Mouse (Mus musculus) hematopoietic stem cell, adult 5-6 weeks (primary cell): ENCODE measurements around the gene Gm37240. TPM values are rescaled to one million over a fixed set of nuclear protein-coding genes. Genes with fewer than 3 reads are reported as not detected.

ENCODE experiments used
- ATAC-seq, 2 experiments: fragments of 125-278 bp in 1 of 2; replicated peaks in 1 of 2; 2 replicates each; pipeline ENCODE4 v1.8.0; 2016 to 2017; ENCODE audit warnings: inconsistent platforms in 2 of 2, mild to moderate bottlenecking in 2 of 2, moderate number of reproducible peaks in 2 of 2, low read depth in 1 of 2, moderate TSS enrichment in 1 of 2; ENCODE audit not compliant: low FRiP score in 2 of 2, poor library complexity in 2 of 2, severe bottlenecking in 2 of 2, insufficient read depth in 1 of 2, low TSS enrichment in 1 of 2
- total RNA-seq: library from RNA; stranded (forward); fragments of 172-1452, 232-1000 nt; gene quantifications from 2 replicates; pipeline ENCODE4 v1.2.3, GENCODE M21; 2017

The Gm37240 gene
- total RNA-seq, 1 experiment from 2014 or later, result not detected

DNA sequence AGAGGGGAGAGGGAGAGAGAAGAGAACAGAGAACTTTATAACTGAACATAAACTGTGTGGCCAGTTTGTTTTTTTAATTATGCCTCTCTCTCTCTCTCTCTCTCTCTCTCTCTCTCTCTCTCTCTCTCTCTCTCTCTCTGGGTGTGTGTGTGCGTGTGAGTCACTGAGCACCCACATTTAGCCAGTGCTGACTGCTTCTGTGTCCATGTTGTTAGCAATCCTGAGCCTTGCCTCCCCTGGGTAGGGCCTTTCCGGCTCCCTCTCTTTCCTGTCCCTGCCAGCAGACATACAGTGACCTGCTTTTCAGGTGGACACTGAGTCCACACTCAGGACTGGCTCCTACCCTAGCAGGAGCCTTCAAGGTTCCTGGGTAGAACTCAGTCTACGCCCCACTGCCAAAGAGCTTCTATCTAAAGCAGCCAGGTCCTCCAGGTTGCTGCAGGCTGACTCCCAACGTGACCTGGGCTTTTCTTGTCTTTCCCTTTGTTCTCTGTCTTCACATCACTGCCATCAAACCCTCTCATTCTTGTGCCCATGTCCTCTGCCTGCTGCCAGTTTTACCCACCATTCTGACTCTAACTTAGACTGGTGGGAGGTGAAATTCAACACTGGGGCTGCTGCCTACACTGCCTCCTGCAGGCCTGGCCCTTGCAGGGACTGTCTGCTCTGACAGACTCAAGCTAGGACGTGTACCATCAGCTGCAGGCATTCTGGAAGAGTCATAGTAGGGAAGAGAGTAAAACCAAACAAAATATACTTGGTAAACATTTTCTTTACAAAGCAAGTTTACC, 153.2 kb downstream of the Gm37240 start:
- ATAC-seq, result no peak

DNA sequence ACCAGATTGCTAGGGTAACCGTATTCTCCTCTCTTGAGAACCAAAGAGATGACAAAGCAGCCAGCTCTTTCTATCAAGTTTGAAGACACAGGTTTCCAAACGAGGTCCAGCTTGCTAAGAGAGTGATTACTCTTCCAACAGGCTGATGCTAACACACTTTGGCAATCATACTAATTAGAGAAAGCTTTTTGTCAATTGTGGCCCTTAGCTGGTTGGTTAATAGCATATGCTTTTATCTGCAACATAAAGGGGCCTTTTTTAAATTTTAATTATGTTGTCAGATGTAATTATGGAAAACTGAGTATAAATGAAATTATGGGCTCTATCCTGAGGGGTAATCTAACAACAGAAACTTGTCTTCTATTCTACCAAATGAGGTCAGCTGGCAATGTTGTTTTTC, 160.1 kb downstream of the Gm37240 start:
- no peak for ATAC-seq

DNA sequence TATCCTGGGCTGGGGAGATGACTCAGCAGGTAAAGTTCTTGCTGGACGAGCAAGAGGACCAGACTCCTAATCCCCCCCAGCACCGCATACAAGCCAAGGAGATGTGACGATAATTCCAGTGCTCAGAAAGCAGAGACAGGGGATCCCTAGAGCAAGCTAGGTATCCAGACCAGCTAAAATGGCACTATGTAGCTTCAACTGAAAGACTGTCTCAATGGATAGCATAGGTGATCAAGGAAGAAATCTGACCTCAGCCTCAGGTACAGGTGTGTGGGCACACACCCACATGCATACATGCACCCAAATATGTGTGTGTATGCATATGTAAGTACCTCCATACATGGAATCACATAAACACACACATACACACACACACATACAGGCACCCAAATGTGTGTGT, 161.3 kb downstream of the Gm37240 start:
- ATAC-seq, result no peak

DNA sequence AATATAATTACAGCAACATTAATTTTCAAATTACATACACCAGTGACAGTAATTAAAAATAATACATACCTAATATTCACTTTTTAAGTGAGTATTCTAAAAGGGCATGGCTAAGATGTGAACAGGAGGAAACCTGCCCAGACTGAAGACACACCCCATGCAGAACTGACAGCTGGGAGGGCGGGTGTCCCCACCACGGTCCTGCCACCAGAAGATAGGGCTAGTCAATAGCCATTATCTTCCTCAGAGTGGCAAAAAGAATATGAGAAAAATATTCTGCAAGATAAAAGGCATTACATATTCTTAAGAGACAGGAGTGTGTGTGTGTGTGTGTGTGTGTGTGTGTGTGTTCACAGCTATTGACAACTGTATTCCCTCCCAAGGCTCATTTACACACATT, 162.2 kb downstream of the Gm37240 start:
- ATAC-seq, result no peak

DNA sequence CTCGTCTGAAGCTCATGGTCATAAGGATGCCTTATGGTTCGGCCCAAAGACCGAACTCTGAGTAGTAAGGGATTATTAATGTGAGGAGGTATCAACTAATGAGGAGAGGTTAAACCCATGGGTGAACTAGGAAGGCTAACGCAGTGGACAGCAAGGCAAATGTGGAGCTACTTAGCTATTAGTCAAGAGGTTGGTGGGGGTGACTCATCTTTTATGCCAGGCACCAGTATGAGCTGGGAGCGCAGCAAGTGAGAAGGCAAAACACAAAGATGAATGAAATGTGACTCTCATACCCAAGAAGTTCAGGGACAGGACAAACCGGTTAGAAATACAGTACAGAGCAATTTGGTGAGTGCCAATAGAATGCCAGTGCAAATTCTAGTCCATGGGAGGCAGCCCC, 164.7 kb downstream of the Gm37240 start:
- no peak for ATAC-seq

DNA sequence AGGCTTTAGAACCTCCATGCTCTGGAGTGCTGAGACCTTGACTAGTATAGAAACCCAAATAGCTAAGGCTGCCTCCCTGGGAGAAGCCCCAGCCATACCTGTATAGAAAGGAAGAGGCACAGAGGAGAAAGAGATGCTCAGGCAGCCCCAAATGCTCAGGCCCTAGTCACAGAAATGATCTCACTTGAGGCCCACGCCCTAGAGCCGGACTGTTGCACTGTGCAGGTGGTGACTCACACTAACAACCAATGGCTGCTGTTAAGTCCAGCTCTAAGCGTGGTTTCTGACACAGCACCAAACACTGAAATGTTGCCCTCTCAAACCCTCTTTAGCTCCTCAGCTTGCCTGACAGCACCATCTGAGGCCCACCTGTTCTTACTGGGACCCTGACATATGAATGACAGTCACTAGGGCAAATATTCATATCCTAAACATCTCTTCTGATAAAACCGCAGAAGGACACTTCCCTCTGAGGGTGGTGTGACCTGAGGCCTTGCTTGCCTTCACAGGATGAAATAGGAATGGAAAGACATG, 171.5 kb downstream of the Gm37240 start:
- ATAC-seq, result no peak

DNA sequence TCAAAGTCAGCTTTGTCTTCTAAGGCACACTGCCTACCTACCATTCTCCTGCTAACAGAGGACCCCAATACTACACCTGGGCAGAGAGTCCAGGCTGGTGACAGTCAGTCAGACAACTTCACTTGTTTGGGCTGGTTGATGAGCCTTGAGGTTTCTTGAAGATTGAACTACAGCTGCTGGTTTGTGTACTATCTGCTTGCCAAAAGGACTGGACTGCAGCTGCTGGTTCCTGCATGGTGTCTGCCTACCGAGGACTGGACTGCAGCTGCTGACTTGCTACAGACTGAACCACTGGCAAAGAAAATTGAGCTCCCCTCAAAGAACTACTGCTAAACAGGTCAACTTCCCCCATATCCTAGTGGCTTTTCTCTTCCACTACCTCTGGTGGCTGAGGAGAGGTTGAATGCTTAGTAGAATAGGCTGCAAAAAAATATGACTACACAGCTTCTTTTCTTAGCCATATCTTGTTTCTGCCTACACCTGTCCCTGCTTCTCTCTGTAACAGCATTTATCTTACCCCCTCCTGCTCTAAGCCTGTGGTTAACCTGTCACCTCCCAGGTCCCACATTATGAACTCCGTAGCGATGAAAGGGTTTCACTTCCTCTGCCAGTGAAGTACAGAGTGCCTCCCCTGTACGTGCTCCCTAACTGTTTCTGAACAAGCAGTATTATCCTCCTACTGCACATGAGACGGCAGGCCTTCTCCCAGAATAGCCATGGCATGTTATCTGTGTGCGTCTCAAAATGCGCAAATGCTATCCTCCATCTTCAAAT, 173.2 kb downstream of the Gm37240 start:
- peak in 1 of 2 experiments; percentile 59; a peak in 2 of 4 replicates for ATAC-seq

DNA sequence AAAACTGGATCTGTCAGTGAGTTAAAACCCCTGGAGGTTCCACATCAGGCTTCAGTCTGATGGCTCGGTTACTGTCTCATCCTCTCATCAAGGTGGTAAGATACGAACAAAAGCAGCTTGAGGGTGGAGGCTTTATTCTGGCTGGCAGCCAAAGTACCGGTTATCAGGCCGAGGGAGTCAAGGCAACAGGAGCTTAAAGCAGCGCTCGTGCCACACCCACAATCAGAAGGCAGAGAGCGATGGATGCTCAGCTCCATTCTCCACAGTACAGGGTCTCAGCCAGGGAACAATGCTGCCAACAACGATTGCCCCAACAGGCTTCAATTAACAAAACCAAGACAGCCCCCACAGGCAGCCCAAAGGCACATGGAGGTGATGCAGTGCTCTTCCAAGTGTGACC, 176.6 kb downstream of the Gm37240 start:
- ATAC-seq, result no peak

DNA sequence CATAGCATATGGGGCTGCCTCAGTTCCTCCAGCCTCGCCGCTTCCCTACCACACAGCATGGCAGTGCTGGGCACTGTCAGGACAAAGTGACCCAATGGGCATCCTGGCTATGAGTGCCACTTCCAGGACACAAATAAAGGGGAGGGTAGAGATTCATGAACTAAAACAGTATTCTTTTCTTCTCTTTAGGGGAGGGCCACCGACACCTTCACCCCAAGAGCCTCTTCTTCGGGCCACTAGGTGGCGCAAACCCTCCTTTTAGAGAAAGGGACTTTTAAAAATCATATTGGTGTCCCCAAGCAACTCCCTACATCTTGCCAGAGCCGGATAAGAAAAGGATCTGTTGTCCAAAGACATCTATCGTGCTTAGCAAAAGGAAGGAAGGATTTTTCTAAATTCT, 179.9 kb downstream of the Gm37240 start:
- 0 out of 4 replicates have a peak, but pooled peaks of 1 of the 2 experiments have one; percentile 25 for ATAC-seq

DNA sequence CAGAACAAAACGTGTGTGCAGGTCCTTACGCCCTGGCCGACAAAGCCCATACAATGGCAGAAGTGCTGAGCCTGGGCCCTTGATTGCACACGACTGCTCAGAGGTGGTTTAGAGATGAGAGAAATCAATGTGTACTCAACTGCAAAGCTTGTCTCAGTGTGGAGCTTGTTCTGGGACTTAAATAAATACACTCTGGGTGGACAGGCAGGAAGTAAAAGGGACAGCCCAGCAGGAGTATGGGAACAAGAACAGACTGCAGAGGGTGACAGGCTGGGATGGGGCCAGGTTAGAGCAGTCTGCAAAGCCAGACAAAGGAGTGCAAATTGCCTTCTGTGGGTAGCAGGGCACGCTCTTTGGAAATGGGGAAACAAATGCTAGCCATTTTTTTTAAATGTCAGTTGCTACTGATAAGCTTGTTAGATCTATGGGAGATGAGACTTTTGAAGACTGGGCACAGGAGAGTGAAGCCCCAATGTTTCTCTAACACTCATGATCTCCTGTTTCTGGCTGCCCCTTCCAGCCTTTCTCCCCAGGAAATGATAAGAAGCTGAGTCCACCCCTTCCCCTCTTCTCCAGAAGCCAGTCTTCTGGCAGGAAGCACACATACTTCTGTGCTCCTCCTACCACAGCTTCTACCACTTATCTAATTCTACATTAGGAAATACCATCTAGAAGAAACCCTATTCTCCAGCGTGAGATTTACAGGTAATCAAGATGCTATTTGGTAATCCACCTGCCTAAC, 184.0 kb downstream of the Gm37240 start:
- no peak for ATAC-seq

DNA sequence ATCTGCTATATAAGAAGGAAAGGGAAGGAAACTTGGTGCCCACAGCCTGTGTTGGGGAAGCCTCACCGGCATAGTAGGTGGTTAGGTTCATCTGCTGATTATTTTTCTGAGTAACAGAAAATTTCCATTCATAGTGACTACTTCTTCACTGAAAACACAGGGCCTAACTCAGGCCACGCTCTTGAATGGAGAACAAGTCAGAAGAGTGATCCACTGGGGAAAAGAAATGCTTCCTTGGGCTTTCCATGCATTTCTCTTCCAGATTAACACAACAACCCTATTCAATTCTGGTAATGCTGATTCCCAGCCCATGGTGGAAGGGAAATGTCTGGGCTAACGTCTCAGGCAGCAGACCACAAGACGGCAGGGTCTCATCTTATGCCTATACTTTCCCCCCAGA, 188.8 kb downstream of the Gm37240 start:
- no peak for ATAC-seq

DNA sequence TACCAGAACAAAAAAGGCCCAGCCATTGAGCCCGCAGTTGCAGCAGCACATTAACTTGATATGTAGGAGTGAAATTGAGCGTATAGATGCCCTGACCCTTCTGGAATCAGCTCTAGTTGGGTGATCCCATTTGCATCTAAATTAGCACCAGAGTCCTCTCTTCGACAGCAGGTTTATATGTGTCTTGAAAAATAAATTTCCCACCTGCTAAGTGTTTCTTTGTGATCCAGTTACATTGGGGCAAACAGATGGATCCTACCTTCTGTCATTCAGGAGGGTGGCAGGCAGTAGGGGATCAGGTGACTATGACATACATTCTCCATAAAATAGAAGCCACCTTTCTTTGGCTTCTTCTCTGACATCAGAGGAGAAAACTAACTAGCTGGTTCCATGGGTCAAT, 192.3 kb downstream of the Gm37240 start:
- no peak for ATAC-seq

DNA sequence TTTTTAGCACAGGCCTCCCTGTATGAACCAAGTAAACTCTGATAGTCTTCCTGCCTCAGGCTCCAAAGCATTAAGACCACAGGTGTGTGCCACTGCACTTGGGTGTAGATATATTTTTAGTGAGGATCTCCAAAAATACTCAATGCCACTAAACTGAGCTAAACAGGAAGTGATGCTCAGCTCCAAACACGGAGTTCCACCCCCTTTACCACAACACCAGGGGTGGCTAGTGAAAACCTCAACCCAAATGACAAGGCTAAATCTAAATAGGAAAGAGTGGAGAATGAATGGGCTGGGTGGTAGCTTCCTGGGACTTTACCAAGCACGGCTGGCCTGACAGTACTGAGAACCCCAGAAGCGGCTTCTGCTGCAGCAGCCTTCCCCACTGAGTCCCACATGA, 194.3 kb downstream of the Gm37240 start:
- peak; percentile 82 to 93 for ATAC-seq

DNA sequence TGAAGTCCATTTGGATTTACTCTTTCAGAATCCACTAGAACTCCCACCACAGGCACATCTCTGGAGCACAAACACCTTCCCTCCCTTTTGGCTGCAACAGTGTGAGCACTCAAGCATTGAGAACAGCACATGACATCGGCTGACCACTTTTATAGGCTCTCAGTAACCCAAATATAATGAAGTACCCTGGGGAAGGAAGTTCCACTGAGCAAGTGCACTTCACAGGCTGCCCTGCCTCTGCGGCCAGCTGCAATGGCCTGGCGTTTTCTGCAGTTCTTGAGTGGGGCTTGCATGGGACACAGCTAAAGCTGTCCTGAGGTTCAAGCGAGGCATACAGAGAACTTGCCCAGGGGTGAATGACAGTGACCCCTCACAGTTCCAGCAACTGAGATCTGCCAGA, 196.2 kb downstream of the Gm37240 start:
- ATAC-seq, result no peak

DNA sequence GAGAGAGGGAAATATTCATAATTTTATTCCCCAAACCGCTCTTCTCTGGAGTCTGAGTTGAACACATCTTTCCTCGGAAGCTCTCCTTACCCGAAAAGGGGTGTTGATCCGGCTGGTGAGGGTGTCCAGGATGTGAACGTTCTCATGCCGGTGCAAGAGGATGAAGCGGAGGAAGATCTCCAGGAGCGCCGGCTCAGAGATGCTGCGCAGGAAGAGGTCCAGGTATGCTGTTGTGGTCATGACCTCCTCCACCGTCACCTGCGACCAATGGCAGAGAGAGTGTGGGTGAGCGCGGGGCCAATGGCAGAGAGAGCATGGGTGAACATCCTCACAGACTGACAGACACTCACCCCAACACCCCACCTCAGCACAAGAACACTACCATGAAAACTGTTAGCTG, 199.0 kb downstream of the Gm37240 start:
- no peak for ATAC-seq

DNA sequence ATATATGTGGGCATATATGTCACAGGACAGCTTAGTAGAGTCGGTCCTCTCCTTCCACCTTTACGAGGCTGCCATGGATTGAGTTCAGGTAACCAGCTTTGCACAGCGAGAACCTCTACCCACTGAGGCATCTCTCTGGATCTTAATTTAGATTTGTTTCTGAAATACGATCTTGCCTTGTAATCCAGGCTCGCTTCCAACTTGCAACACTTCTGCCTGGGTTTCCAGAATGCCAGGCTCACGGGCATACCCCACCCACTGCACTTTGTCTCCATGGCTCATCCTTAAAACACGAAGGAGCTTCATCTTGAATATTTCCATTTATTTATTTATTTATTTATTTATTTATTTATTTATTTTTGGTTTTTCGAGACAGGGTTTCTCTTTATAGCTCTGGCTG, 202.0 kb downstream of the Gm37240 start:
- ATAC-seq, result no peak

DNA sequence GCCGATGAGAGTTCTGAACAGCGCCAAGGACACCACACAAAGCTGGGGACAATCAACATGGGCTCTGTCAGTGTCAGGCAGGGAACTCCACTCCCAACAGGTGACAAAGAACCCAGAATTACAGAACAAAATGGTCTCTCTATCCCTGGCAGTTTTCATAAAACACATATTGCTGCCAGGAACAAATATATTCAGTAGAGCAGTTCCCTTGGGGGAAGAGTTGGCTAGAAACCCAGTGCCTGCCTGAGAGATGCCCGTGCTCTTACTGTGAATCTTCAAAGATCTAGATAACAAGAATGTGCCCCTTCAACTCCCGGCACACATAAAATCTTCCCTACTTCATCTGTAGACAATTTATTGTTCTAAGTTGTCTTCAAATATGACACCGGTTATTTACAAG, 203.7 kb downstream of the Gm37240 start:
- ATAC-seq, result no peak

DNA sequence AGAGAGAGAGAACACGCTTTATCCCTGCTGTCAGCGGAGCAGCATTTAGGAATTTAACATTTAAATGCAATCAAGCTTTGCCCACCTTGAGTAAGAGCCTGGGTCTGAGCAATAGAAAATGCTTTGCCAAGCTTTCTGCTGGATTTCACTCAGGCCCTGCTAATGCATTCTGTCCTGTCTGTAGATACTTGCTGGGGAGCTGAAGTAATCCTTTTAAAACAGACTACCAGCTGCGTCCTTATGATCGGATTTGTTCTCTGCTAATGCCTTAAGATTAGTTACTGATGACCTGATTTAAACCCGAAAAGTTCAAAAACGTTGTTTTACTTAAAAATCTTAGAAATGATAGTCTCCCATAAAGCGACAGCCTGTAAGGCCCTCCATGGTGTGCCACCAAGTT, 206.2 kb downstream of the Gm37240 start:
- ATAC-seq, result no peak
